Mouse (Mus musculus) heart, adult 9 months (tissue): ENCODE data around the gene 3110040M04Rik.
"Not testable (repeated sequence)": the region's sequence is repeated elsewhere in the genome, so short reads cannot be mapped to it uniquely, and the experiment has no call there.

ENCODE experiments used
- DNase-seq, 2 experiments: peaks; one replicate each; pipeline ENCODE4 v3.0.0; 2022; ENCODE audit warnings: low spot score in 2 of 2

The 3110040M04Rik gene

GRCm38 (mm10) chr1:151192739-151193138 is 11.2 kb upstream of the 3110040M04Rik start:
- DNase-seq = not testable (repeated sequence)

- DNase-seq = not testable (repeated sequence)
Measured at GRCm38 (mm10) chr1:151195986-151196385, 7.9 kb upstream of the 3110040M04Rik start.

GRCm38 (mm10) chr1:151196690-151197089 is 7.2 kb upstream of the 3110040M04Rik start:
- DNase-seq = not testable (repeated sequence)

GRCm38 (mm10) chr1:151198120-151198519 is 5.8 kb upstream of the 3110040M04Rik start, which contains the start of gene Gm47995:
TSS of gene Gm47995 (plus strand) at chr1:151198448.
- not testable (repeated sequence) for DNase-seq

GRCm38 (mm10) chr1:151200620-151201019 is 3.3 kb upstream of the 3110040M04Rik start:
- DNase-seq = not testable (repeated sequence)

GRCm38 (mm10) chr1:151202771-151203170 is 1.1 kb upstream of the 3110040M04Rik start:
- DNase-seq = not testable (repeated sequence)

- DNase-seq = not testable (repeated sequence)
Measured at GRCm38 (mm10) chr1:151208493-151208892, 4.6 kb downstream of the 3110040M04Rik start.

GRCm38 (mm10) chr1:151208944-151209343 is 5.0 kb downstream of the 3110040M04Rik start:
- not testable (repeated sequence) for DNase-seq

GRCm38 (mm10) chr1:151209824-151210355 is 6.0 kb downstream of the 3110040M04Rik start, which contains the start of gene Gm47996:
TSS of gene Gm47996 (plus strand) at chr1:151210131.
- DNase-seq = not testable (repeated sequence)

GRCm38 (mm10) chr1:151211666-151212065 is 7.7 kb downstream of the 3110040M04Rik start:
- not testable (repeated sequence) for DNase-seq

- no peak for DNase-seq
Measured at GRCm38 (mm10) chr1:151214862-151215261, 10.9 kb downstream of the 3110040M04Rik start.

- no peak for DNase-seq
Measured at GRCm38 (mm10) chr1:151215985-151216384, 12.1 kb downstream of the 3110040M04Rik start.

- no peak for DNase-seq
Measured at GRCm38 (mm10) chr1:151216417-151216816, 12.5 kb downstream of the 3110040M04Rik start.

GRCm38 (mm10) chr1:151219045-151219444 is 15.1 kb downstream of the 3110040M04Rik start:
- no peak for DNase-seq

GRCm38 (mm10) chr1:151220098-151220497 is 16.2 kb downstream of the 3110040M04Rik start:
- DNase-seq = no peak

GRCm38 (mm10) chr1:151222561-151223267 is 18.8 kb downstream of the 3110040M04Rik start:
- no peak for DNase-seq

- no peak for DNase-seq
Measured at GRCm38 (mm10) chr1:151223377-151223776, 19.5 kb downstream of the 3110040M04Rik start.

GRCm38 (mm10) chr1:151224536-151224935 is 20.6 kb downstream of the 3110040M04Rik start:
- no peak for DNase-seq

- no peak for DNase-seq
Measured at GRCm38 (mm10) chr1:151227506-151227905, 23.6 kb downstream of the 3110040M04Rik start.

GRCm38 (mm10) chr1:151228320-151228989 is 24.5 kb downstream of the 3110040M04Rik start:
- no peak for DNase-seq

GRCm38 (mm10) chr1:151232346-151232745 is 28.4 kb downstream of the 3110040M04Rik start:
- no peak for DNase-seq

- no peak for DNase-seq
Measured at GRCm38 (mm10) chr1:151233756-151234155, 29.8 kb downstream of the 3110040M04Rik start.
